Mouse (Mus musculus) heart, embryonic 16.5 days (tissue): ENCODE results near the gene Prmt7. TPM values are rescaled to one million over a fixed set of nuclear protein-coding genes. Genes with fewer than 3 reads are reported as not detected.
A peak's percentile ranks its signal among the peaks of the same experiment; 100 is the strongest.

Experiments
- ATAC-seq: fragments of 200-750 bp; cut with Nextera tagmentation; replicated peaks from 2 replicates; pipeline ENCODE4 v1.8.0; 2017; ENCODE audit warnings: moderate number of reproducible peaks; ENCODE audit not compliant: insufficient read depth, low FRiP score; ENCODE audit errors: extremely low read depth
- H3K27ac ChIP-seq: fragments of 300-500 bp; sonication (generic); 2 replicates; pipeline ENCODE4 v1.5.1; 2014; ENCODE audit warnings: mild to moderate bottlenecking, low read length, control low read depth, moderate library complexity
- H3K27me3 ChIP-seq: fragments of 300-500 bp; sonication (generic); 2 replicates; pipeline ENCODE4 v1.6.1; 2014; ENCODE audit warnings: low read length, mixed read lengths; ENCODE audit not compliant: control insufficient read depth, insufficient read depth
- H3K36me3 ChIP-seq: fragments of 300-500 bp; sonication (generic); 2 replicates; pipeline ENCODE4 v1.6.1; 2014; ENCODE audit not compliant: control insufficient read depth, insufficient read depth
- H3K4me1 ChIP-seq: fragments of 300-500 bp; sonication (generic); 2 replicates; pipeline ENCODE4 v1.6.1; 2014; ENCODE audit warnings: low read length, mixed read lengths; ENCODE audit not compliant: control insufficient read depth, insufficient read depth
- H3K4me2 ChIP-seq: fragments of 300-500 bp; sonication (generic); 2 replicates; pipeline ENCODE4 v1.6.1; 2014; ENCODE audit warnings: low read depth, mild to moderate bottlenecking, control low read depth, low read length
- H3K4me3 ChIP-seq: fragments of 300-500 bp; sonication (generic); 2 replicates; pipeline ENCODE4 v1.5.1; 2014; ENCODE audit warnings: mild to moderate bottlenecking, control low read depth, low read length
- H3K9ac ChIP-seq: fragments of 300-500 bp; sonication (generic); 2 replicates; pipeline ENCODE4 v1.6.1; 2014; ENCODE audit warnings: low read length, control low read depth
- H3K9me3 ChIP-seq: fragments of 300-500 bp; sonication (generic); replicated peaks from 2 replicates; pipeline ENCODE4 v1.6.1; 2016; ENCODE audit warnings: low read length; ENCODE audit not compliant: control insufficient read depth
- WGBS: fragments of 180-500 bp; shearing (Covaris S2); extraction: QIAGEN DNeasy Blood & Tissue Kit; methylation state at CpG from one replicate; pipeline ENCODE4 v1.1.7; 2014; 5-methylcytosine and 5-hydroxymethylcytosine counted together
- polyA plus RNA-seq: library from polyadenylated mRNA; unstranded; fragments of >200 nt; fragmentation: Nextera tagmentation; extraction: Ambion mirVana; gene quantifications from 2 replicates; pipeline ENCODE4 v1.2.1, GENCODE M21; 2015

The Prmt7 gene
- polyA plus RNA-seq, 1 experiment from 2014 or later: 34.4 TPM

- H3K27me3 ChIP-seq: no peaks in the 10 kb centered on the region
- peaks cover 23% of the 10 kb centered on the region for H3K36me3 ChIP-seq
- WGBS: 80% methylated on average over 5 of the region's 5 CpGs
- no peak overlapping the region for H3K4me2 ChIP-seq
- H3K27ac ChIP-seq: no peak overlapping the region
- H3K4me3 ChIP-seq: no peak overlapping the region
- H3K9me3 ChIP-seq: no peaks in the 10 kb centered on the region
- no peaks in the 10 kb centered on the region for H3K4me1 ChIP-seq
- no peak overlapping the region for H3K9ac ChIP-seq
- ATAC-seq: no peak
These were observed 26.4 kb downstream of the Prmt7 start for GRCm38 (mm10) chr8:106237106-106237505.

- Histone ChIP-seq H3K9ac (no peak overlapping the region), H3K36me3 (peaks cover 41% of the 10 kb centered on the region)
- ATAC-seq: no peak
These were observed 39.5 kb downstream of the Prmt7 start for GRCm38 (mm10) chr8:106250186-106250585.

DNA sequence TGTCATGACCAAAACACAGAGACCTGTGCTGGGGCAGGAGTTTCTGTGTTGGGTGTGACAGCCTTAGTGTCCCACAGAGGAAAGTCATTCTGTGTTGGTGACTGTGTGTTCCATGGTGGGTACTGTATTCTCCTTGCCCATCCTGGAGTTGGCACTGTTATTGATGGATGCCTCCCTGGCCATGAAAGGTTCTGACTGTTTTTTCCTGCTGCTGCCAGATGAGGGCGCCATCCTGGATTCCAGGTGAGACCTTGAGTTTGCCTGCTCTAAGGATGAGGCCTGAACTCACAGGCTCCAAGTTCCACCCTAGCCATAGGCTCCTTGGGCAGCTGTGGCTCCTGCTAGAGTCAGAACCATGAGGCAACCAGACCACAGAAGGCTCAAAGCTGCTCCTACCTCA, 47.4 kb downstream of the Prmt7 start:
- no peak for ATAC-seq
- Histone ChIP-seq H3K36me3 (no peaks in the 10 kb centered on the region; the same call in 1 of the 2 replicates), H3K27ac (no peak overlapping the region), H3K9ac (no peak overlapping the region), H3K4me3 (no peak overlapping the region), H3K27me3 (no peaks in the 10 kb centered on the region), H3K9me3 (no peaks in the 10 kb centered on the region), H3K4me1 (peaks cover 10% of the 10 kb centered on the region), H3K4me2 (no peak overlapping the region)
- 52% methylated on average over 1 of the region's 1 CpGs for WGBS

More at GRCm38 (mm10) chr8:106250186-106250585, 39.5 kb downstream of the Prmt7 start:
- H3K9me3 ChIP-seq: no peaks in the 10 kb centered on the region
- no peak overlapping the region for H3K4me3 ChIP-seq
- no peak overlapping the region for H3K4me2 ChIP-seq
- WGBS: 59% methylated on average over 4 of the region's 4 CpGs
- no peak overlapping the region for H3K27ac ChIP-seq
- no peaks in the 10 kb centered on the region for H3K27me3 ChIP-seq
- H3K4me1 ChIP-seq: no peaks in the 10 kb centered on the region

GRCm38 (mm10) chr8:106259579-106260255, 49.0 kb downstream of the Prmt7 start:
- H3K4me2 ChIP-seq: no peak overlapping the region
- H3K9me3 ChIP-seq: no peaks in the 10 kb centered on the region
- no peak overlapping the region for H3K4me3 ChIP-seq
- H3K36me3 ChIP-seq: no peaks in the 10 kb centered on the region; the same call in 1 of the 2 replicates
- 84% methylated on average over 10 of the region's 10 CpGs for WGBS
- no peaks in the 10 kb centered on the region for H3K27me3 ChIP-seq
- H3K4me1 ChIP-seq: peaks cover 10% of the 10 kb centered on the region
- no peak overlapping the region for H3K27ac ChIP-seq
- H3K9ac ChIP-seq: no peak overlapping the region
- ATAC-seq: no peak

DNA sequence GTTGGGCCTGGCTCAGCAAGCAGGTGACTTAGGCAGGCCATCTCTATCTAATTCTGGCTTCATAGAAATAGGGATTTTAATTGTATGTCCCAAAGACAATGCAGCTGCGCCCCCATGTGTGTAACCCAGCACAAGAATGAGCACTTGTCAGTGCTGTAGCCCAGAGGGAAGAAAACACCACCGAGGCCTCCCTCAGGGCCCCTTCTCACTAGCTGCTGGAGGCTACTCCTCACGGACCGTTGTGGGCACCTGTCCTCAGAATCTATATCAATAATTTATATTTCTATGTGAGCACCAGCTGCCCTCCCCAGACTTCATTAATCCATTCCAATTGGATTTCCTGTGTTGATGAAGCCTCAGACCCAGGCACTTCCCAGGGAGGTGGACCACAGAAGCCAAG, 50.2 kb downstream of the Prmt7 start:
- no peak for ATAC-seq
- peaks cover 10% of the 10 kb centered on the region for H3K4me1 ChIP-seq
- H3K9ac ChIP-seq: no peak overlapping the region
- no peaks in the 10 kb centered on the region for H3K9me3 ChIP-seq
- no peaks in the 10 kb centered on the region; the same call in 1 of the 2 replicates for H3K36me3 ChIP-seq
- H3K27ac ChIP-seq: no peak overlapping the region
- H3K27me3 ChIP-seq: no peaks in the 10 kb centered on the region
- H3K4me3 ChIP-seq: no peak overlapping the region
- no peak overlapping the region for H3K4me2 ChIP-seq
- WGBS: 92% methylated on average over 4 of the region's 4 CpGs

GRCm38 (mm10) chr8:106262343-106262742, 51.6 kb downstream of the Prmt7 start:
- H3K27me3 ChIP-seq: no peaks in the 10 kb centered on the region
- no peak overlapping the region for H3K27ac ChIP-seq
- H3K9me3 ChIP-seq: no peaks in the 10 kb centered on the region
- peak; percentile 60; the same call in 1 of the 2 replicates for ATAC-seq
- no peak overlapping the region for H3K4me2 ChIP-seq
- 22% methylated on average over 5 of the region's 5 CpGs for WGBS
- no peak overlapping the region for H3K9ac ChIP-seq
- H3K4me3 ChIP-seq: no peak overlapping the region
- H3K36me3 ChIP-seq: no peaks in the 10 kb centered on the region
- peaks cover 9% of the 10 kb centered on the region for H3K4me1 ChIP-seq

DNA sequence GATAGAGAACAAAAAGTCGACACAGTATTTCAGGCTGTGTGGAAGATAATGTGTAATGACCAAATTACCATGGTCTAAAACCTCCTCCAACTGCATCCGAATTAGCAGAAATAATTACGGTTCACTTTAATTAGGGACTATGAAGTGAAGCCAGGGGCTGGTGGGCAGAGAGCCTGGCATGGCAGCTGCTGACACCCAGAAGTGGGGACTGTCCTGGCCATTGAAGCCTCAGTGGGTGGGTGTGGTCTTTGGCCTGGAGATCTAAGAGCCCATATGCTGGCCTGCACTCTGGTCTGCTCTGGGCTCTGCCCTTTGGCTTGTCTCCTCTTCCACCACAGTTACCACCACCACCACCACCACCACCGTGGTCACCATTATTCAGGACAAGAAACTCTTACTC, 53.2 kb downstream of the Prmt7 start:
- Histone ChIP-seq H3K4me3 (no peak overlapping the region), H3K4me2 (no peak overlapping the region), H3K9ac (no peak overlapping the region), H3K27me3 (no peaks in the 10 kb centered on the region), H3K36me3 (no peaks in the 10 kb centered on the region), H3K27ac (no peak overlapping the region), H3K4me1 (peaks cover 11% of the 10 kb centered on the region), H3K9me3 (no peaks in the 10 kb centered on the region)
- ATAC-seq: no peak
- WGBS: 84% methylated on average over 4 of the region's 4 CpGs

- peaks cover 25% of the 10 kb centered on the region for H3K4me1 ChIP-seq
- WGBS: 85% methylated on average over 17 of the region's 17 CpGs
These were observed 54.7 kb downstream of the Prmt7 start for GRCm38 (mm10) chr8:106265398-106265797.

DNA sequence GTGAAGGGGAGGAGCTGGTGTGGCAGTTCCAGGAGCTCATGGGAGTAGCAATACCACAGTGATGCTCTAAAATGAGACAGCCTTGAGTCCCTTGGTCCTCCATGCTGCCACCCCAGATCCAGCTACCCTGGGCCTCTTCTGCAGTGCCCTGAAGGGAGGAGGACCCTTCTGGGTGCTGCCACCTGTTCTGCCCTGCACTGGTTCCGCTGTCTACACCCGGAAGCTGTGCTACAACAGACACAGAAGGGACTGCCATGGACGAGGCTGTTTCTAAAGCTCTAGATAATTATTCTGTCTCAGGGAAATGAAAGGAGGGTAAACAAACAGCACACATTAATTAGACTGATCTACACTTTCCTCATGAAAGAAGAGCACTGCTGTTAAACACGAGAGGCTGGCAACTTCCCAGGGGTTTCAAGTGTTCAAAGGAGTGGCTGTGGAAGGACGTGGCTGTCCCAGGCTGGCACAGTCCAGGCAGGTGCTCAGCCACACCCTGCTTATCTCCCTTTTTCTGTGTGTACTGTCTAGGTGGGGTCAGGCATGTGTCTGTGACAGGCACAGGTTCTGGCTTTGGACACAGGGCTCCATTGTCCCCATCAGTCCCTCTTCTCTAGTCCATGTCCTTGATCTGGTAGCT, 58.1 kb downstream of the Prmt7 start:
- Histone ChIP-seq H3K36me3 (no peaks in the 10 kb centered on the region), H3K9me3 (no peaks in the 10 kb centered on the region), H3K4me1 (peaks cover 35% of the 10 kb centered on the region), H3K4me2 (no peak overlapping the region), H3K4me3 (no peak overlapping the region), H3K27me3 (no peaks in the 10 kb centered on the region), H3K27ac (no peak overlapping the region), H3K9ac (no peak overlapping the region)
- ATAC-seq: peak; percentile 26; the same call in 1 of the 2 replicates
- WGBS: 54% methylated on average over 5 of the region's 5 CpGs

More at GRCm38 (mm10) chr8:106265398-106265797, 54.7 kb downstream of the Prmt7 start:
- Histone ChIP-seq H3K4me3 (no peak overlapping the region), H3K9ac (no peak overlapping the region), H3K27me3 (no peaks in the 10 kb centered on the region), H3K9me3 (no peaks in the 10 kb centered on the region), H3K27ac (no peak overlapping the region), H3K4me2 (no peak overlapping the region), H3K36me3 (no peaks in the 10 kb centered on the region)
- no peak for ATAC-seq
